In the genomic region with DNA sequence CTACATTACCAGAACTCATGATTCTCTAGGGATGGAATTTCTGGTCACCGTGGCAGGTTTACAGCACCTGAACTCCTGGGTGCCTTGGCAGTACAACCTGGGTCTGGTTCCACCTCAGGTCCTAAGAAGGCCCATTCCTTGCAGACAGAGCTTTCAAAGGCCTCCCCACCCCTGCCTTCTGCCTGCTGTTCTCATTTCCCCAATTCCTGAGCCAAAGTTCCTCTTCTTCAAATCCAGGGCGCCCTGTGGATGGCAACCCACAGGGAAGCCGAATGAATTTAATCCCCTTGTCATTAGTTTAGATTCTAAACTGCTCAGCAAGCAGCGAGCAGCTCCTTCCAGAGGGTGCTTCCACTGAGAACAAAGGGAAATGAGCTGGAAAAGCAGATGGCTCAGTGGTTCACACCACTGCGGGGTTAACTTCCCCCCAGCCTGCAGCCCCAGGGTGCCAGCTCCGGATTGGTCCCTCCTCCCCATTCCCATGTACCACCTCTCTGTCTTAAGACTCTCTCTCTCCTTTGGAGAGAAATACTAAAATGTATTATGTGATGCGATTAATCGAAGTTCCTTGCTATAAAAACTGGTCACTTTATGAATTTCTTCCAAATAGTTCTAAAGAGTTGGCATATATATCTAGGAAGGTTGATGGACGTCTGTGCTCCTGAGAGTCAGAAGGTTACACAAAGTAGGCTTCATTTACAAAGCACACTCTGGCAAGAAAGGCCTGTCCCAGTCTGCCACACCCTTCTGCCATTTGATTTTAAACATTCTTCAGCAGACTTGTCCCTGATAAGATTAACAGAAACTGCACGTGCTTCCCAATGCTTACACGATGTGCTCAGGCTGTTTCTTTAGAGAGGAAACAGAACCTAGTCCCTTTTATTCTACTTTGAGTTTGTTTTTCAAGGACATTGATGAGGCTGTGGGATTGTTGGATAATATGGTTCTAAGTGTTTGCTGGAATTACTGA, we compare ENCODE assay signal across 15 mouse cellular contexts. TPM values are rescaled to one million over a fixed set of nuclear protein-coding genes. Genes with fewer than 3 reads are reported as not detected.
DNase-seq lines count a peak whose midpoint lies in the region; ATAC-seq lines count a peak whose summit lies in the region.
"Had no signal": no experiment of that assay in that cellular context is flagged by ENCODE, and none has a peak within 500 bp of the region (broad histone marks: within the 10 kb centered on the region; RNA-seq: fewer than 3 reads in every experiment).

No protein-coding gene starts in this region.

- intact Hi-C loops in left cerebral cortex, postnatal 4 days (cut with DNase I), result no loop called here
- intact Hi-C loops in left cerebral cortex, postnatal 36 days (cut with DNase I), result no loop called here

- ATAC-seq in intestine, embryonic 16.5 days, result peak; percentile 56
- ATAC-seq in midbrain, embryonic 16.5 days, result no peak
- ATAC-seq in CD4-positive, CD25-positive, alpha-beta regulatory T cell, adult 4 months, result no peak

- H3K9ac ChIP-seq in intestine, embryonic 16.5 days (ENCODE audit: low read depth, low read length), result no peak overlapping the region
- H3K9ac ChIP-seq in midbrain, embryonic 16.5 days (ENCODE audit: low read depth, low read length), result no peak overlapping the region
- H3K9ac ChIP-seq: lung, embryonic 15.5 days had no signal

- H3K4me3 ChIP-seq in forebrain, embryonic 10.5 days, result no peak overlapping the region
- H3K4me3 ChIP-seq in intestine, embryonic 16.5 days (ENCODE audit: low read length), result no peak overlapping the region
- H3K4me3 ChIP-seq in midbrain, embryonic 16.5 days (ENCODE audit: low read depth, low read length), result no peak overlapping the region
- H3K4me3 ChIP-seq: erythroblast, embryonic 14.5 days; left cerebral cortex, adult 2 months; lung, embryonic 15.5 days had no signal

- H3K27ac ChIP-seq in forebrain, embryonic 10.5 days, result peak overlapping the region; percentile 62; the same call in 1 of the 2 replicates
- H3K27ac ChIP-seq in intestine, embryonic 16.5 days (ENCODE audit: low read length), result no peak overlapping the region
- H3K27ac ChIP-seq in midbrain, embryonic 16.5 days (ENCODE audit: low read length), result 0 out of 2 replicates have a peak overlapping the region, but pooled peaks have one; percentile 30
- H3K27ac ChIP-seq: left cerebral cortex, adult 2 months; lung, embryonic 15.5 days had no signal

- WGBS in forebrain, embryonic 10.5 days, result 12% methylated on average over 11 of the region's 11 CpGs
- whole genome bisulfite sequencing in intestine, embryonic 16.5 days, result 28% methylated on average over 11 of the region's 11 CpGs
- 11% methylated on average over 11 of the region's 11 CpGs for WGBS in midbrain, embryonic 16.5 days

- H3K27me3 ChIP-seq in forebrain, embryonic 10.5 days (ENCODE audit: poor library complexity, severe bottlenecking), result no peaks in the 10 kb centered on the region
- H3K27me3 ChIP-seq in intestine, embryonic 16.5 days (replicated peaks; ENCODE audit: control insufficient read depth, insufficient read depth, low read length), result no peaks in the 10 kb centered on the region
- H3K27me3 ChIP-seq in midbrain, embryonic 16.5 days (ENCODE audit: control insufficient read depth, insufficient read depth, low read depth, low read length), result no peaks in the 10 kb centered on the region
- H3K27me3 ChIP-seq: lung, embryonic 15.5 days had no signal

- no peaks in the 10 kb centered on the region for H3K36me3 ChIP-seq in forebrain, embryonic 10.5 days (replicated peaks)
- no peaks in the 10 kb centered on the region for H3K36me3 ChIP-seq in intestine, embryonic 16.5 days (ENCODE audit: control insufficient read depth, insufficient read depth, low read length)
- H3K36me3 ChIP-seq in midbrain, embryonic 16.5 days (ENCODE audit: control insufficient read depth, insufficient read depth, low read length), result no peaks in the 10 kb centered on the region
- H3K36me3 ChIP-seq: lung, embryonic 15.5 days had no signal

- H3K9me3 ChIP-seq in forebrain, embryonic 10.5 days, result no peaks in the 10 kb centered on the region
- H3K9me3 ChIP-seq in intestine, embryonic 16.5 days (ENCODE audit: control insufficient read depth, low read length), result no peaks in the 10 kb centered on the region
- no peaks in the 10 kb centered on the region for H3K9me3 ChIP-seq in midbrain, embryonic 16.5 days (replicated peaks; ENCODE audit: control insufficient read depth, low read length, poor library complexity, severe bottlenecking)
- H3K9me3 ChIP-seq: lung, embryonic 15.5 days had no signal

- no peak overlapping the region for H3K4me2 ChIP-seq in intestine, embryonic 16.5 days (ENCODE audit: low read depth, low read length)
- no peak overlapping the region for H3K4me2 ChIP-seq in midbrain, embryonic 16.5 days (ENCODE audit: low read length)
- H3K4me2 ChIP-seq: lung, embryonic 15.5 days had no signal

- DNase-seq in left cerebral cortex, postnatal 4 days, result peak; percentile 36
- DNase-seq in left cerebral cortex, postnatal 36 days (ENCODE audit: low spot score in 2 of 2), result no peak
- no peak for DNase-seq in forebrain, embryonic 10.5 days (ENCODE audit: extremely low spot score, low spot score)
- no peak for DNase-seq in spleen, postnatal 10 days (ENCODE audit: low spot score in 2 of 2)
- DNase-seq in embryo, embryonic 10.5 days (ENCODE audit: low spot score), result no peak
- DNase-seq: adrenal gland, postnatal 36 days; cerebellum, postnatal 25 days; heart, postnatal 4 days; kidney, postnatal 10 days had no signal

- H3K4me1 ChIP-seq in forebrain, embryonic 10.5 days, result peaks cover 14% of the 10 kb centered on the region
- H3K4me1 ChIP-seq in intestine, embryonic 16.5 days (ENCODE audit: control insufficient read depth, insufficient read depth, low read length), result 0 out of 2 replicates have a peak, but pooled peaks cover 4% of the 10 kb centered on the region
- H3K4me1 ChIP-seq in midbrain, embryonic 16.5 days (ENCODE audit: control insufficient read depth, insufficient read depth, low read length), result peaks cover 4% of the 10 kb centered on the region; the same call in 1 of the 2 replicates

RNA-seq across cellular contexts. Expression of gene Ankrd50, which starts 50.9 kb away (rescaled TPM):
- 10 to 100 TPM; 77.0 to 84.6 TPM for total RNA-seq in left cerebral cortex, postnatal 4 days (2021)
- 10 to 100 TPM; 69.4 to 82.2 TPM for total RNA-seq in left cerebral cortex, postnatal 36 days (2021)
- 16.3 and 19.0 TPM in 2 replicates for polyA plus RNA-seq in forebrain, embryonic 10.5 days (2016; fragmentation: Nextera tagmentation; extraction: Ambion mirVana)
- polyA plus RNA-seq in intestine, embryonic 16.5 days (2015; fragmentation: Nextera tagmentation; extraction: Ambion mirVana), result 7.9 and 11.5 TPM in 2 replicates
- polyA plus RNA-seq in midbrain, embryonic 16.5 days (2015; fragmentation: Nextera tagmentation; extraction: Ambion mirVana), result 21.4 and 23.1 TPM in 2 replicates
- 1 to 10 TPM; 5.5 TPM for polyA plus RNA-seq in CD4-positive, CD25-positive, alpha-beta regulatory T cell, adult 4 months (2017; shearing (Covaris generic))
